Mouse (Mus musculus): ENCODE data around the gene Hephl1.

DNA sequence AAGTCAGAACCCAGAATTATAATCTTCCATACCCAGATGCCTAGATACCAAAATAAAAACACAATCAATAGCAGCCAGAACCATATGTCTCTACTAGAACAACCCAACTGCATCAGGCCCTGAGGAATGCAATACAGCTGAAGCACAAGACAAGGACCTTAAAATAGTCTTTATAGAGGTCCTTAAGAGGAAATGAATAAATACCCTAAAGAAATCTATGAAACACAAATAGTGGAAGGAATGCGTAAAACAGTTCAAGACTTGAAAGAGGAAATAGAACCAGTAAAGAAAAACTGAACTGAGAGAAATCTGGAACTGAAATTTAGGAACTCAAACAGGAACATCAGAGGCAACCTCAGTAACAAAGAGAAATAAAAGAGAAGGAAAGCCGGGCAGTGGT is 14.0 kb upstream of the Hephl1 start:
- TF ChIP-seq CTCF (IDR thresholded peaks at IDR 0.05; ENCODE audit: extremely low read depth, insufficient read depth, insufficient read length, insufficient replicate concordance) (no peak), POLR2A (IDR thresholded peaks at IDR 0.05; ENCODE audit: low read depth, low read length) (no peak)
